ENCODE assay signal across 27 mouse cellular contexts in the genomic region with DNA sequence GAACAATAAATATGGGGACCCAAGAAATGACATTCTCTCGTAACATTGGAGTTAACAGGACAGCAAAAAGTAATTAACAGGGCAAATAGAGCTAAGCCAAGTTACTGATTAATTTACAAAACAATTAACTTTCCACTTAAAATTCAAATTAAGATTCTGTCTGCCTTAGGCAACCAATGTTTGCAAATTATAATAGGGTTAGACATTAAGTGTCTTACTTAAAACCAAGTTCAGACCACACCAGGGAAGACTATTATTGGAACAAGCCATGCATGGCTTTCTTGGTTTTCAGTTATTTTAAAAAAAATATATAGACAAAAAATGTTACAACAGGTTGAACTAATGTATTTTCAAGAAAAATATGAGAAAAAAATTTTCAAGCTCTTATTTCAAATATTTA. TPM values are rescaled to one million over a fixed set of nuclear protein-coding genes. Genes with fewer than 3 reads are reported as not detected.
DNase-seq lines count a peak whose midpoint lies in the region; ATAC-seq and TF ChIP-seq lines count a peak whose summit lies in the region.
"Had no signal": no experiment of that assay in that cellular context is flagged by ENCODE, and none has a peak within 500 bp of the region (broad histone marks: within the 10 kb centered on the region; RNA-seq: fewer than 3 reads in every experiment).

No protein-coding gene starts in this region.

- H3K9ac ChIP-seq in kidney, embryonic 15.5 days = no peak overlapping the region
- H3K9ac ChIP-seq in midbrain, embryonic 11.5 days (ENCODE audit: low read length) = no peak overlapping the region
- H3K9ac ChIP-seq: embryonic facial prominence, embryonic 12.5 days; forebrain, embryonic 13.5 days; forebrain, embryonic 15.5 days had no signal

- H3K27ac ChIP-seq in kidney, adult 2 months (ENCODE audit: insufficient read depth, low read depth, low read length) = peak overlapping the region; percentile 38
- H3K27ac ChIP-seq in kidney, embryonic 15.5 days = peak overlapping the region; percentile 38; the same call in 1 of the 2 replicates
- H3K27ac ChIP-seq in midbrain, embryonic 11.5 days (ENCODE audit: low read depth, low read length) = no peak overlapping the region
- no peak overlapping the region for H3K27ac ChIP-seq in midbrain, embryonic 10.5 days (replicated peaks)
- H3K27ac ChIP-seq: embryonic facial prominence, embryonic 10.5 days; embryonic facial prominence, embryonic 12.5 days; forebrain, embryonic 13.5 days; forebrain, embryonic 15.5 days had no signal

- no peak for TF ChIP-seq POLR2A in kidney, adult 2 months (IDR thresholded peaks at IDR 0.05; ENCODE audit: low read depth, low read length)

- H3K27me3 ChIP-seq in kidney, adult 2 months (replicated peaks; ENCODE audit: control insufficient read depth, insufficient read depth, low read length) = no peaks in the 10 kb centered on the region
- H3K27me3 ChIP-seq in kidney, embryonic 15.5 days = no peaks in the 10 kb centered on the region
- no peaks in the 10 kb centered on the region for H3K27me3 ChIP-seq in midbrain, embryonic 11.5 days (ENCODE audit: control insufficient read depth, insufficient read depth, low read length)
- H3K27me3 ChIP-seq in midbrain, embryonic 10.5 days (ENCODE audit: low read depth, poor library complexity, severe bottlenecking) = no peaks in the 10 kb centered on the region
- H3K27me3 ChIP-seq: CH12.LX; embryonic facial prominence, embryonic 12.5 days; forebrain, embryonic 13.5 days; forebrain, embryonic 15.5 days; Patski had no signal

- H3K4me2 ChIP-seq in kidney, embryonic 15.5 days = no peak overlapping the region
- no peak overlapping the region for H3K4me2 ChIP-seq in midbrain, embryonic 11.5 days
- H3K4me2 ChIP-seq: embryonic facial prominence, embryonic 12.5 days; forebrain, embryonic 13.5 days; forebrain, embryonic 15.5 days had no signal

- no peak for TF ChIP-seq CTCF in kidney, adult 2 months (conservative IDR thresholded peaks at IDR 0.05; ENCODE audit: insufficient read depth, insufficient read length, low read depth, low read length)

- peak; percentile 72 for ATAC-seq in kidney, embryonic 15.5 days (replicated peaks; ENCODE audit: low FRiP score)
- no peak for ATAC-seq in midbrain, embryonic 11.5 days (ENCODE audit: low FRiP score)
- ATAC-seq: activated CD4-positive, CD25-positive, alpha-beta regulatory T cell, adult 4 months; CD4-positive, CD25-positive, alpha-beta regulatory T cell, adult 4 months; forebrain, embryonic 13.5 days; forebrain, embryonic 15.5 days; Patski had no signal

- no peaks in the 10 kb centered on the region for H3K36me3 ChIP-seq in kidney, adult 2 months (ENCODE audit: control insufficient read depth, insufficient read depth, low read length)
- H3K36me3 ChIP-seq in kidney, embryonic 15.5 days = no peaks in the 10 kb centered on the region
- H3K36me3 ChIP-seq in midbrain, embryonic 11.5 days (ENCODE audit: control insufficient read depth, insufficient read depth, low read length) = no peaks in the 10 kb centered on the region
- H3K36me3 ChIP-seq in midbrain, embryonic 10.5 days = no peaks in the 10 kb centered on the region
- H3K36me3 ChIP-seq: embryonic facial prominence, embryonic 10.5 days; embryonic facial prominence, embryonic 12.5 days; forebrain, embryonic 15.5 days; G1E had no signal

- 37% methylated on average over 1 of the region's 1 CpGs for WGBS in kidney, adult 2 months
- WGBS in kidney, embryonic 15.5 days = 56% methylated on average over 1 of the region's 1 CpGs
- 76% methylated on average over 1 of the region's 1 CpGs for WGBS in midbrain, embryonic 11.5 days
- 77% methylated on average over 1 of the region's 1 CpGs for WGBS in midbrain, embryonic 10.5 days

- peaks cover 7% of the 10 kb centered on the region; the same call in 1 of the 2 replicates for H3K4me1 ChIP-seq in kidney, adult 2 months (ENCODE audit: control insufficient read depth, insufficient read depth, low read length)
- H3K4me1 ChIP-seq in kidney, embryonic 15.5 days = 0 out of 2 replicates have a peak, but pooled peaks cover 7% of the 10 kb centered on the region
- no peaks in the 10 kb centered on the region for H3K4me1 ChIP-seq in midbrain, embryonic 11.5 days (ENCODE audit: control insufficient read depth, insufficient read depth, low read length)
- H3K4me1 ChIP-seq in midbrain, embryonic 10.5 days = no peaks in the 10 kb centered on the region
- H3K4me1 ChIP-seq: embryonic facial prominence, embryonic 10.5 days; embryonic facial prominence, embryonic 12.5 days; forebrain, embryonic 13.5 days; forebrain, embryonic 15.5 days had no signal

- no peaks in the 10 kb centered on the region for H3K9me3 ChIP-seq in kidney, embryonic 15.5 days (replicated peaks)
- no peaks in the 10 kb centered on the region for H3K9me3 ChIP-seq in midbrain, embryonic 11.5 days (ENCODE audit: control insufficient read depth, low read length)
- no peaks in the 10 kb centered on the region for H3K9me3 ChIP-seq in midbrain, embryonic 10.5 days (replicated peaks)
- H3K9me3 ChIP-seq: embryonic facial prominence, embryonic 10.5 days; embryonic facial prominence, embryonic 12.5 days; forebrain, embryonic 13.5 days; forebrain, embryonic 15.5 days had no signal

- no peak for DNase-seq in kidney, adult 2 months
- no peak for DNase-seq in kidney, postnatal 36 days
- DNase-seq in kidney, postnatal 10 days = no peak
- DNase-seq in midbrain, embryonic 11.5 days (ENCODE audit: low spot score, missing footprints) = peak; percentile 33
- DNase-seq in midbrain, embryonic 10.5 days (ENCODE audit: low spot score) = no peak
- DNase-seq: adrenal gland, adult 8-10 months; adrenal gland, postnatal 14 days; adrenal gland, postnatal 36 days; B cell, adult 2 months; cerebellum, adult 11-12 months; cerebellum, adult 2 months; cerebellum, adult 9-10 months; cerebellum, postnatal 10 days; cerebellum, postnatal 25 days had no signal

- no peak overlapping the region for H3K4me3 ChIP-seq in kidney, adult 2 months (ENCODE audit: insufficient read depth, low read depth, low read length)
- no peak overlapping the region for H3K4me3 ChIP-seq in kidney, embryonic 15.5 days (replicated peaks)
- no peak overlapping the region for H3K4me3 ChIP-seq in midbrain, embryonic 11.5 days (ENCODE audit: low read depth, low read length)
- no peak overlapping the region for H3K4me3 ChIP-seq in midbrain, embryonic 10.5 days
- H3K4me3 ChIP-seq: embryonic facial prominence, embryonic 10.5 days; embryonic facial prominence, embryonic 12.5 days; forebrain, embryonic 13.5 days; forebrain, embryonic 15.5 days had no signal

RNA-seq across cellular contexts. Expression of a gene that starts 6.1 kb away (rescaled TPM):
- polyA plus RNA-seq in kidney, adult 2 months (2012; rRNA removed) = 46.8 and 49.4 TPM in 2 replicates
- 98.7 and 118 TPM in 2 replicates for polyA plus RNA-seq in kidney, embryonic 15.5 days (2015; fragmentation: Nextera tagmentation; extraction: Ambion mirVana)
- polyA plus RNA-seq in midbrain, embryonic 11.5 days (2014; fragmentation: Nextera tagmentation; extraction: Ambion mirVana) = 0.37 and 0.38 TPM in 2 replicates
- 0.62 and 0.80 TPM in 2 replicates for polyA plus RNA-seq in midbrain, embryonic 10.5 days (2016; fragmentation: Nextera tagmentation; extraction: Ambion mirVana)
- polyA plus RNA-seq: activated CD4-positive, CD25-positive, alpha-beta regulatory T cell, adult 4 months; CD4-positive, CD25-positive, alpha-beta regulatory T cell, adult 4 months; cerebellum, adult 2 months; cortical plate, adult 2 months; forebrain, embryonic 13.5 days; forebrain, embryonic 15.5 days; G1E had no signal

RNA-seq across cellular contexts. Expression of a gene that starts 43.0 kb away (rescaled TPM):
- polyA plus RNA-seq in kidney, adult 2 months (2012; rRNA removed) = not detected in 2 replicates
- not detected in 2 replicates for polyA plus RNA-seq in kidney, embryonic 15.5 days (2015; fragmentation: Nextera tagmentation; extraction: Ambion mirVana)
- not detected in 2 replicates for polyA plus RNA-seq in midbrain, embryonic 11.5 days (2014; fragmentation: Nextera tagmentation; extraction: Ambion mirVana)
- polyA plus RNA-seq in midbrain, embryonic 10.5 days (2016; fragmentation: Nextera tagmentation; extraction: Ambion mirVana) = not detected in 2 replicates
- polyA plus RNA-seq: activated CD4-positive, CD25-positive, alpha-beta regulatory T cell, adult 4 months; CD4-positive, CD25-positive, alpha-beta regulatory T cell, adult 4 months; cerebellum, adult 2 months; cortical plate, adult 2 months; embryonic facial prominence, embryonic 10.5 days; embryonic facial prominence, embryonic 12.5 days; forebrain, embryonic 11.5 days; forebrain, embryonic 13.5 days; forebrain, embryonic 15.5 days; G1E; Patski had no signal

RNA-seq across cellular contexts. Expression of a gene that starts 58.4 kb away (rescaled TPM):
- polyA plus RNA-seq in kidney, adult 2 months (2012; rRNA removed) = not detected in 2 replicates
- not detected in 2 replicates for polyA plus RNA-seq in kidney, embryonic 15.5 days (2015; fragmentation: Nextera tagmentation; extraction: Ambion mirVana)
- not detected in 2 replicates for polyA plus RNA-seq in midbrain, embryonic 11.5 days (2014; fragmentation: Nextera tagmentation; extraction: Ambion mirVana)
- polyA plus RNA-seq in midbrain, embryonic 10.5 days (2016; fragmentation: Nextera tagmentation; extraction: Ambion mirVana) = not detected in 2 replicates
- polyA plus RNA-seq: activated CD4-positive, CD25-positive, alpha-beta regulatory T cell, adult 4 months; CD4-positive, CD25-positive, alpha-beta regulatory T cell, adult 4 months; cerebellum, adult 2 months; cortical plate, adult 2 months; embryonic facial prominence, embryonic 10.5 days; embryonic facial prominence, embryonic 12.5 days; embryonic facial prominence, embryonic 14.5 days; forebrain, embryonic 11.5 days; forebrain, embryonic 13.5 days; forebrain, embryonic 15.5 days; G1E; Patski had no signal

Comparison
In these comparisons a context has a peak if more than half of its experiments do, and no peak if none do; other contexts are left out.
1. H3K27ac ChIP-seq: peak in kidney, adult 2 months (single experiment) and kidney, embryonic 15.5 days (single experiment); none in midbrain, embryonic 11.5 days (single experiment) and midbrain, embryonic 10.5 days (single experiment).
2. RNA of a gene that starts 6.1 kb away (polyA plus RNA-seq): 98.7 to 118 TPM in kidney, embryonic 15.5 days and 46.8 to 49.4 TPM in kidney, adult 2 months; 0.62 to 0.80 TPM in midbrain, embryonic 10.5 days and 0.37 to 0.38 TPM in midbrain, embryonic 11.5 days; every median in the first group is over 10 times any median in the second.